Mouse (Mus musculus) kidney, embryonic 16.5 days (tissue): ENCODE measurements around the gene Cyp11a1. TPM values are rescaled to one million over a fixed set of nuclear protein-coding genes. Genes with fewer than 3 reads are reported as not detected.

Source experiments
- ATAC-seq: fragments of 200-750 bp; cut with Nextera tagmentation; 2 replicates; pipeline ENCODE4 v1.8.0; 2017; ENCODE audit warnings: moderate TSS enrichment; ENCODE audit not compliant: low FRiP score, low TSS enrichment
- H3K27ac ChIP-seq: fragments of 300-500 bp; sonication (generic); 2 replicates; pipeline ENCODE4 v1.5.1; 2014; ENCODE audit warnings: low read length
- H3K27me3 ChIP-seq: fragments of 300-500 bp; sonication (generic); 2 replicates; pipeline ENCODE4 v1.6.1; 2014; ENCODE audit warnings: low read length, control low read depth, mixed read lengths; ENCODE audit not compliant: insufficient read depth
- H3K36me3 ChIP-seq: fragments of 300-500 bp; sonication (generic); 2 replicates; pipeline ENCODE4 v1.6.1; 2014; ENCODE audit warnings: low read length, control low read depth, mixed read lengths; ENCODE audit not compliant: insufficient read depth
- H3K4me1 ChIP-seq: fragments of 300-500 bp; sonication (generic); 2 replicates; pipeline ENCODE4 v1.6.1; 2014; ENCODE audit warnings: low read length, control low read depth, mixed read lengths; ENCODE audit not compliant: insufficient read depth
- H3K4me2 ChIP-seq: fragments of 300-500 bp; sonication (generic); replicated peaks from 2 replicates; pipeline ENCODE4 v1.6.1; 2014; ENCODE audit warnings: low read depth, low read length
- H3K4me3 ChIP-seq: fragments of 300-500 bp; sonication (generic); 2 replicates; pipeline ENCODE4 v1.5.1; 2014; ENCODE audit warnings: mild to moderate bottlenecking, low read length
- H3K9ac ChIP-seq: fragments of 300-500 bp; sonication (generic); replicated peaks from 2 replicates; pipeline ENCODE4 v1.6.1; 2014; ENCODE audit warnings: low read length
- H3K9me3 ChIP-seq: fragments of 300-500 bp; sonication (generic); 2 replicates; pipeline ENCODE4 v1.6.1; 2016; ENCODE audit warnings: low read length, control low read depth
- WGBS: fragments of 180-500 bp; shearing (Covaris S2); extraction: QIAGEN DNeasy Blood & Tissue Kit; methylation state at CpG from one replicate; pipeline ENCODE4 v1.1.7; 2014; 5-methylcytosine and 5-hydroxymethylcytosine counted together
- polyA plus RNA-seq: library from polyadenylated mRNA; unstranded; fragments of >200 nt; fragmentation: Nextera tagmentation; extraction: Ambion mirVana; gene quantifications from 2 replicates; pipeline ENCODE4 v1.2.1, GENCODE M21; 2015

Gene Cyp11a1
- polyA plus RNA-seq, 1 experiment from 2014 or later = 45.7 TPM

GRCm38 (mm10) chr9:58036961-58037360, 30.8 kb downstream of the Cyp11a1 start:
- Histone ChIP-seq H3K36me3 (no peaks in the 10 kb centered on the region), H3K4me3 (no peak overlapping the region), H3K27me3 (peaks cover 4% of the 10 kb centered on the region; the same call in 1 of the 2 replicates), H3K27ac (no peak overlapping the region), H3K9me3 (no peaks in the 10 kb centered on the region), H3K9ac (no peak overlapping the region), H3K4me1 (peaks cover 11% of the 10 kb centered on the region), H3K4me2 (no peak overlapping the region)
- no peak for ATAC-seq
- WGBS = 70% methylated on average over 4 of the region's 4 CpGs

GRCm38 (mm10) chr9:58038500-58039168, 32.4 kb downstream of the Cyp11a1 start:
- peaks cover 17% of the 10 kb centered on the region for H3K4me1 ChIP-seq
- ATAC-seq = peak; percentile 78

GRCm38 (mm10) chr9:58040977-58041376, 34.8 kb downstream of the Cyp11a1 start:
- H3K27ac ChIP-seq = peak overlapping the region; percentile 25
- peaks cover 4% of the 10 kb centered on the region; the same call in 1 of the 2 replicates for H3K27me3 ChIP-seq
- 0 out of 2 replicates have a peak overlapping the region, but pooled peaks have one; percentile 10 for H3K9ac ChIP-seq
- no peak for ATAC-seq
- no peaks in the 10 kb centered on the region for H3K9me3 ChIP-seq
- H3K4me3 ChIP-seq = no peak overlapping the region
- peaks cover 22% of the 10 kb centered on the region for H3K4me1 ChIP-seq
- WGBS = 40% methylated on average over 4 of the region's 4 CpGs
- no peaks in the 10 kb centered on the region for H3K36me3 ChIP-seq
- H3K4me2 ChIP-seq = no peak overlapping the region

More at GRCm38 (mm10) chr9:58038500-58039168, 32.4 kb downstream of the Cyp11a1 start:
- Histone ChIP-seq H3K4me2 (no peak overlapping the region), H3K9ac (no peak overlapping the region), H3K27me3 (peaks cover 4% of the 10 kb centered on the region; the same call in 1 of the 2 replicates), H3K9me3 (no peaks in the 10 kb centered on the region), H3K27ac (no peak overlapping the region), H3K36me3 (no peaks in the 10 kb centered on the region), H3K4me3 (no peak overlapping the region)
- WGBS = 27% methylated on average over 19 of the region's 19 CpGs

GRCm38 (mm10) chr9:58042391-58042790, 36.2 kb downstream of the Cyp11a1 start:
- no peak overlapping the region for H3K9ac ChIP-seq
- 21% methylated on average over 10 of the region's 10 CpGs for WGBS
- H3K9me3 ChIP-seq = no peaks in the 10 kb centered on the region
- no peak overlapping the region; the same call in 1 of the 2 replicates for H3K27ac ChIP-seq
- H3K4me2 ChIP-seq = no peak overlapping the region
- H3K36me3 ChIP-seq = no peaks in the 10 kb centered on the region
- peaks cover 22% of the 10 kb centered on the region for H3K4me1 ChIP-seq
- H3K27me3 ChIP-seq = peaks cover 4% of the 10 kb centered on the region; the same call in 1 of the 2 replicates
- no peak for ATAC-seq
- no peak overlapping the region for H3K4me3 ChIP-seq

GRCm38 (mm10) chr9:58043496-58044017, 37.3 kb downstream of the Cyp11a1 start:
- Histone ChIP-seq H3K4me2 (no peak overlapping the region), H3K4me1 (peaks cover 22% of the 10 kb centered on the region), H3K9me3 (no peaks in the 10 kb centered on the region), H3K27ac (no peak overlapping the region), H3K4me3 (no peak overlapping the region), H3K36me3 (no peaks in the 10 kb centered on the region), H3K9ac (no peak overlapping the region), H3K27me3 (no peaks in the 10 kb centered on the region)
- no peak for ATAC-seq
- WGBS = 87% methylated on average over 10 of the region's 10 CpGs

- Histone ChIP-seq H3K27me3 (no peaks in the 10 kb centered on the region; the same call in 1 of the 2 replicates), H3K4me2 (no peak overlapping the region), H3K36me3 (no peaks in the 10 kb centered on the region), H3K9ac (no peak overlapping the region), H3K27ac (no peak overlapping the region), H3K4me1 (peaks cover 18% of the 10 kb centered on the region), H3K9me3 (no peaks in the 10 kb centered on the region), H3K4me3 (no peak overlapping the region)
- ATAC-seq = no peak
- 21% methylated on average over 10 of the region's 10 CpGs for WGBS
Observed at GRCm38 (mm10) chr9:58044828-58045227, 38.6 kb downstream of the Cyp11a1 start.

GRCm38 (mm10) chr9:58045646-58046045, 39.4 kb downstream of the Cyp11a1 start:
- WGBS = 26% methylated on average over 4 of the region's 4 CpGs
- Histone ChIP-seq H3K36me3 (no peaks in the 10 kb centered on the region), H3K4me1 (peaks cover 15% of the 10 kb centered on the region)

GRCm38 (mm10) chr9:58047061-58047460, 40.9 kb downstream of the Cyp11a1 start:
- Histone ChIP-seq H3K27ac (no peak overlapping the region), H3K9ac (no peak overlapping the region), H3K36me3 (no peaks in the 10 kb centered on the region), H3K4me3 (no peak overlapping the region), H3K27me3 (no peaks in the 10 kb centered on the region; the same call in 1 of the 2 replicates), H3K4me1 (peaks cover 10% of the 10 kb centered on the region; the same call in 1 of the 2 replicates), H3K9me3 (no peaks in the 10 kb centered on the region), H3K4me2 (no peak overlapping the region)
- no peak for ATAC-seq
- 62% methylated on average over 10 of the region's 10 CpGs for WGBS

More at GRCm38 (mm10) chr9:58045646-58046045, 39.4 kb downstream of the Cyp11a1 start:
- Histone ChIP-seq H3K27me3 (no peaks in the 10 kb centered on the region; the same call in 1 of the 2 replicates), H3K4me3 (no peak overlapping the region), H3K4me2 (no peak overlapping the region), H3K9me3 (no peaks in the 10 kb centered on the region), H3K9ac (no peak overlapping the region; the same call in 1 of the 2 replicates), H3K27ac (no peak overlapping the region)
- no peak for ATAC-seq

- 14% methylated on average over 6 of the region's 6 CpGs for WGBS
- no peak overlapping the region for H3K27ac ChIP-seq
- ATAC-seq = no peak
Observed at GRCm38 (mm10) chr9:58048621-58049020, 42.4 kb downstream of the Cyp11a1 start.

GRCm38 (mm10) chr9:58049186-58049585, 43.0 kb downstream of the Cyp11a1 start:
- no peak overlapping the region for H3K4me3 ChIP-seq
- 61% methylated on average over 6 of the region's 6 CpGs for WGBS
- no peak overlapping the region for H3K27ac ChIP-seq
- no peaks in the 10 kb centered on the region; the same call in 1 of the 2 replicates for H3K27me3 ChIP-seq
- H3K36me3 ChIP-seq = no peaks in the 10 kb centered on the region
- peaks cover 12% of the 10 kb centered on the region; the same call in 1 of the 2 replicates for H3K4me1 ChIP-seq
- H3K4me2 ChIP-seq = no peak overlapping the region
- no peak overlapping the region for H3K9ac ChIP-seq
- no peaks in the 10 kb centered on the region for H3K9me3 ChIP-seq
- no peak for ATAC-seq

More at GRCm38 (mm10) chr9:58048621-58049020, 42.4 kb downstream of the Cyp11a1 start:
- Histone ChIP-seq H3K27me3 (no peaks in the 10 kb centered on the region; the same call in 1 of the 2 replicates), H3K9ac (no peak overlapping the region), H3K4me1 (peaks cover 6% of the 10 kb centered on the region; the same call in 1 of the 2 replicates), H3K4me3 (no peak overlapping the region), H3K4me2 (no peak overlapping the region), H3K36me3 (no peaks in the 10 kb centered on the region), H3K9me3 (no peaks in the 10 kb centered on the region)
